Mouse (Mus musculus) embryonic fibroblast, embryonic 13.5 days (primary cell): ENCODE data around the gene Tnfrsf4. TPM values are rescaled to one million over a fixed set of nuclear protein-coding genes. Genes with fewer than 3 reads are reported as not detected.

Source experiments
- H3K27ac ChIP-seq: 2 replicates; pipeline ENCODE4 v1.5.1; 2012; ENCODE audit warnings: low read length, control low read depth, inconsistent platforms; ENCODE audit not compliant: insufficient read depth
- H3K4me1 ChIP-seq: 2 replicates; pipeline ENCODE4 v1.6.1; 2011; ENCODE audit warnings: low read length; ENCODE audit not compliant: control insufficient read depth, insufficient read depth
- H3K4me3 ChIP-seq: 2 replicates; pipeline ENCODE4 v1.5.1; 2011; ENCODE audit warnings: mild to moderate bottlenecking, control low read depth, low read length; ENCODE audit not compliant: insufficient read depth
- CTCF ChIP-seq: IDR thresholded peaks from 2 replicates; pipeline ENCODE4 v1.5.1; 2011; ENCODE audit warnings: mild to moderate bottlenecking, control low read depth, low read length, moderate library complexity, borderline replicate concordance; ENCODE audit not compliant: insufficient read depth
- POLR2A ChIP-seq: IDR thresholded peaks from 2 replicates; pipeline ENCODE4 v1.6.1; 2011; ENCODE audit warnings: low read depth, mild to moderate bottlenecking, control low read depth, low read length, moderate library complexity
- polyA plus RNA-seq: library from polyadenylated mRNA; stranded (reverse); fragments of >200 nt; gene quantifications from 2 replicates; pipeline ENCODE4 v1.2.4, GENCODE M21; 2011; ENCODE audit warnings: low read depth; ENCODE audit not compliant: missing spikeins, insufficient read length

The Tnfrsf4 gene
- 1.8 and 2.8 TPM in 2 replicates for polyA plus RNA-seq

DNA sequence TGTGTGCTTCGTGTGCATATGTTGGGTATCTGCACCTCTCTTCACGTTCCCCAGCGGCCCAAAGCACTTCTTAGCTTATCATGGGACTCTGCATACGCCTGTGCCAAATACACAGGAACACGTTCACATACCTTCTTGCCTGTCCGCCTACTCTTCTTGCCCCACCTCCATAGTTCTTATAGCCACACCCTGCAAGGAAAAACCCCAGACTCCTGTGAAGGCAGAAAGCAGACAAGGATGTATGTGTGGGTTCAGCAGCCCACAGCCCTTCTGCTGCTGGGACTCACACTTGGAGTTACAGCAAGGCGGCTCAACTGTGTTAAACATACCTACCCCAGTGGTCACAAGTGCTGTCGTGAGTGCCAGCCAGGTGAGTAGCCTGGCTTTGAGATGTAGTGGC lies at the start of gene Tnfrsf4:
Gene Tnfrsf4, plus strand, starts transcription at position 207 of the 400 bp plus-strand sequence.
- Histone ChIP-seq H3K4me3 (no peak within 1 kb of the TSS), H3K27ac (no peak within 1 kb of the TSS), H3K4me1 (no peaks in the 10 kb centered on the region)
- TF ChIP-seq POLR2A (no peak), CTCF (no peak)

DNA sequence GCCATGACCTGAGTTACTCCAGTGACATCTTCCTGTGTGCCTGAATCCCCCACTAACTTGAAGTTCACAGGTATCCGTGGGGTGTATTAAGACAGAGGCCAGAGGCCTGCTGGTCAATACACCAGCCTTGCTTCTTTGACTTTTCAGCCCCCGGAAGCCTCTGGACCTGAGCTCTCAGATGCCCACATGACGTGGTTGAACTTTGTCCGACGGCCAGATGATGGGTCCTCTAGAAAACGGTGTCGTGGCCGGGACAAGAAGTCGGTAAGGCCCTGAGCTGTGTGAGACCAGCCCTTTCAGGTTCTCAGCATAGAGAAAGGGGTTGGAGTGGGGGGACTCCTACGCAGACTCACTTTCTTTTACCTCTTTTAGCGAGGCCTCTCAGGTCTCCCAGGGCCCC lies 49.2 kb upstream of the Tnfrsf4 start:
- no peak for TF ChIP-seq CTCF
- TF ChIP-seq POLR2A = no peak
- Histone ChIP-seq H3K4me1 (peaks cover 4% of the 10 kb centered on the region; the same call in 1 of the 2 replicates), H3K4me3 (no peak overlapping the region), H3K27ac (no peak overlapping the region)

- H3K4me1 ChIP-seq = no peaks in the 10 kb centered on the region
- H3K27ac ChIP-seq = no peak overlapping the region
- H3K4me3 ChIP-seq = no peak overlapping the region
- no peak for TF ChIP-seq POLR2A
- TF ChIP-seq CTCF = no peak
Observed at GRCm38 (mm10) chr4:155969043-155969653, 44.5 kb upstream of the Tnfrsf4 start.

GRCm38 (mm10) chr4:155970286-155970685 lies 43.4 kb upstream of the Tnfrsf4 start:
- TF ChIP-seq POLR2A (no peak), CTCF (no peak)
- no peak overlapping the region for H3K4me3 ChIP-seq
- no peak overlapping the region for H3K27ac ChIP-seq
- no peaks in the 10 kb centered on the region for H3K4me1 ChIP-seq

DNA sequence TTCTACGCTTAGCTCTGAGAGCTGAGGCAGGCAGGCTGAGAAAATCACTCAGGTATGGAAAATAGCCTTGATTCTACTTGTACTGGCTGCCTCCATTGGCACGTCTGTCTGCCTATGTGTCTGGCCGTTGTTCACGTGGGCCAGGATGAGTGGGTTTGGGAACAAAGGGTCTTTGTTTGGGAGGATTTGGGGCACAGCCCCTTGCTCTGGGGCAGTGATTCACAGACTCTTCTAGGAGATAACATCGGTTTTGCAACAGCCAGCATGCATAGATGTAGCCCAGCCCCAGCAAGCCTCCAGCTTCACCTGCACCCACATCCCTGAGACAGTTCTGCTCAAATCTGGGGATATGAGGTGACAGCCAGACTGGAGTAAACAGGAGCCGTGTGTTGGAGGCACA lies 41.0 kb upstream of the Tnfrsf4 start:
- no peaks in the 10 kb centered on the region for H3K4me1 ChIP-seq
- no peak overlapping the region for H3K27ac ChIP-seq
- H3K4me3 ChIP-seq = no peak overlapping the region
- TF ChIP-seq CTCF = no peak

DNA sequence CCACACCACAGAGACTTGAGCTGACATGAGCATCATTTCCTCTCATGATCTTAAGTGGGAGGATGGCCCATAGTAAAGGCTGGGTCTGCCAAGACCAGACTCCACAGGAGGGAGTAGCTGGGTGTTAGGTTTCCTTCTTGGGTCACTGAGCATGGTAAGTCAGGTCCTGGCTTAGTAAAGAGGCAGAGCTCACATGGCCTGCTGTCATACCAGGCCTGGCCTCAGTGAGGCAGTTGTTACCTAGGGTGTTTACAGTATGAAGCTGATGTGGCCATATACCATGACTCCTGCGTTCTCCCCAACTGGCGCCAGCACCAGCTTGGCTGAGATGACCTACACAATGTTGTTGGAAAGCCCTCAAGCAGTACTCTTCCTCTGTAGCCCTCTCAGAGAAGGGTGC lies 40.4 kb upstream of the Tnfrsf4 start:
- no peak overlapping the region for H3K27ac ChIP-seq
- no peak for TF ChIP-seq POLR2A
- no peak for TF ChIP-seq CTCF
- no peaks in the 10 kb centered on the region for H3K4me1 ChIP-seq
- H3K4me3 ChIP-seq = no peak overlapping the region

GRCm38 (mm10) chr4:155981436-155982082 lies 32.1 kb upstream of the Tnfrsf4 start:
- no peak overlapping the region for H3K27ac ChIP-seq
- no peak overlapping the region for H3K4me3 ChIP-seq
- no peak for TF ChIP-seq POLR2A
- TF ChIP-seq CTCF = no peak
- no peaks in the 10 kb centered on the region for H3K4me1 ChIP-seq

DNA sequence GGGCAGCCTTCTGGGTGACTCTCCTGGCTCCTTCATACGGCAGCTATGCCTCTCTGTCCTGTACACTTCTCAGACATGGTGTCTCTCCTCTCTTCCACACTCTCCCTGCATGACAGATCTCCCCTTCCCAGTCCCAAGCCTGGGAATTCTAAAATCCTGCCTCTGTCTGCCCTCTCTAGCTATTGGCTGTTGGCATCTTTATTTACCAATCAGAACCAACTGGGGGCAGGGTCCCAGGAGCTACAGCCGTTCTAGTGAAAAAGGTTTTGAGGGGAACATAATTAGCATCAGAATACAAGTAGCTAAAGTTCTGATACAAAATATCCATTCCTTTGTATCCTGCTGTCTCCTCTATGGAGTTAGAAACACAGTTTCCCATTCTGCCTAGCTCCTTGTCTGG lies 29.9 kb upstream of the Tnfrsf4 start:
- no peak for TF ChIP-seq POLR2A
- no peak for TF ChIP-seq CTCF
- H3K4me3 ChIP-seq = no peak overlapping the region
- no peaks in the 10 kb centered on the region for H3K4me1 ChIP-seq
- H3K27ac ChIP-seq = no peak overlapping the region

DNA sequence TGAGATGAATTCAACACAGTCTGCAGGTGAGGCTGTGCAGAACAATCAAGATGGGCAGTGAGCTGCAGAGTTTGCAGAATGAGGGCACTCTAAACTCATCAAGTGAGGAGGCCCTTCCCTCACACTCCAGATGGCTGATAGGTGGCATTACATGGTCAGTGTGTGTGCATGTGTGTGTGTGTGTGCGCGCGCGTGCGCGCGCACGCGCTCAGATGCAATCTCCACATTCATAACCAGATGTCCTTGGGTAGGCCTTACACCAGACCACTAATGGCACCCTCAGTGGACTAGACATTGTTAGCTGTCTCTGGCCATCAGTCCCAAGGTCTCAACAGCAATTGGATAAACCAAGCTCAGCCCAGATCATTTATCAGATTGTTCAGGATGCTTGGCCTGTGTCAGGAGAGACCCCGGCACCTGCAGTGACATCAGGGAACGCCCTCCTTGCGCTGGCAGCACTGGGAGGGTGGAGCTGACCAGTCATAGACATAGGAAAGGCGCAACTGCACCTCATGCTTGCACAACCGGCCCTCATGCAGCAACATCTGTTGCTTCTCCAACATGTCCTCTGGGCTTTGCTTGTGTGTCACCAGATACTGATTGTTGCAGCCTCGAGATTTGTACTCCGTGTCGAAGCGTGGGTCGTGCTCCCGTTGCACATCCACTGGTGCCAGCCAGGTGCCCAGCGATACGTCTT lies 22.3 kb upstream of the Tnfrsf4 start:
- H3K4me3 ChIP-seq = peak overlapping the region; percentile 50
- H3K4me1 ChIP-seq = peaks cover 3% of the 10 kb centered on the region; the same call in 1 of the 2 replicates
- 0 out of 2 replicates have a peak, but pooled peaks have one; percentile 1 for TF ChIP-seq POLR2A
- TF ChIP-seq CTCF = no peak
- H3K27ac ChIP-seq = no peak overlapping the region

- peak overlapping the region; percentile 50 for H3K4me3 ChIP-seq
- peak overlapping the region; percentile 85 for H3K27ac ChIP-seq
- TF ChIP-seq POLR2A = no peak
- no peak for TF ChIP-seq CTCF
- peaks cover 3% of the 10 kb centered on the region; the same call in 1 of the 2 replicates for H3K4me1 ChIP-seq
Observed at GRCm38 (mm10) chr4:155991908-155992230, 21.8 kb upstream of the Tnfrsf4 start.
